Mouse (Mus musculus) cerebellum, postnatal 36 days (tissue): Measurements from ENCODE around the gene Tlk1.

Source experiments
- DNase-seq, 2 experiments: peaks; one replicate each; pipeline ENCODE4 v3.0.0; 2021 to 2022; ENCODE audit warnings: mixed read lengths in 2 of 2

The Tlk1 gene

GRCm38 (mm10) chr2:70825371-70826051 is at the start of gene Tlk1:
Tlk1 (minus strand) TSS chr2:70825728.
- DNase-seq: peak; percentile 69 to 81

- DNase-seq: no peak
Observed at GRCm38 (mm10) chr2:70875129-70875528, 49.6 kb upstream of the Tlk1 start.

GRCm38 (mm10) chr2:70873168-70873567 is 47.6 kb upstream of the Tlk1 start:
- no peak for DNase-seq

GRCm38 (mm10) chr2:70871466-70872022 is 46.0 kb upstream of the Tlk1 start:
- no peak for DNase-seq

GRCm38 (mm10) chr2:70870819-70871218 is 45.3 kb upstream of the Tlk1 start:
- DNase-seq: no peak

GRCm38 (mm10) chr2:70869116-70869515 is 43.6 kb upstream of the Tlk1 start:
- DNase-seq: no peak

GRCm38 (mm10) chr2:70867231-70867630 is 41.7 kb upstream of the Tlk1 start:
- DNase-seq: no peak

GRCm38 (mm10) chr2:70862881-70863280 is 37.4 kb upstream of the Tlk1 start:
- no peak for DNase-seq

- no peak for DNase-seq
Observed at GRCm38 (mm10) chr2:70859740-70860139, 34.2 kb upstream of the Tlk1 start.

- no peak for DNase-seq
Observed at GRCm38 (mm10) chr2:70856971-70857370, 31.4 kb upstream of the Tlk1 start.

- DNase-seq: no peak
Observed at GRCm38 (mm10) chr2:70854231-70854888, 28.8 kb upstream of the Tlk1 start.

- DNase-seq: no peak
Observed at GRCm38 (mm10) chr2:70853329-70853728, 27.8 kb upstream of the Tlk1 start.

- DNase-seq: peak in 1 of 2 experiments; percentile 4
Observed at GRCm38 (mm10) chr2:70852796-70853221, 27.3 kb upstream of the Tlk1 start.

GRCm38 (mm10) chr2:70852186-70852795 is 26.8 kb upstream of the Tlk1 start:
- no peak for DNase-seq

GRCm38 (mm10) chr2:70845871-70846270 is 20.3 kb upstream of the Tlk1 start:
- no peak for DNase-seq

- DNase-seq: no peak
Observed at GRCm38 (mm10) chr2:70844694-70845395, 19.3 kb upstream of the Tlk1 start.

GRCm38 (mm10) chr2:70842049-70842618 is 16.6 kb upstream of the Tlk1 start:
- no peak for DNase-seq

GRCm38 (mm10) chr2:70838536-70839216 is 13.1 kb upstream of the Tlk1 start:
- DNase-seq: no peak

GRCm38 (mm10) chr2:70836306-70836651 is 10.8 kb upstream of the Tlk1 start:
- no peak for DNase-seq

GRCm38 (mm10) chr2:70835641-70836305 is 10.2 kb upstream of the Tlk1 start:
- no peak for DNase-seq

- DNase-seq: no peak
Observed at GRCm38 (mm10) chr2:70835209-70835608, 9.7 kb upstream of the Tlk1 start.

GRCm38 (mm10) chr2:70833261-70833660 is 7.7 kb upstream of the Tlk1 start:
- no peak for DNase-seq
